In the genomic region with DNA sequence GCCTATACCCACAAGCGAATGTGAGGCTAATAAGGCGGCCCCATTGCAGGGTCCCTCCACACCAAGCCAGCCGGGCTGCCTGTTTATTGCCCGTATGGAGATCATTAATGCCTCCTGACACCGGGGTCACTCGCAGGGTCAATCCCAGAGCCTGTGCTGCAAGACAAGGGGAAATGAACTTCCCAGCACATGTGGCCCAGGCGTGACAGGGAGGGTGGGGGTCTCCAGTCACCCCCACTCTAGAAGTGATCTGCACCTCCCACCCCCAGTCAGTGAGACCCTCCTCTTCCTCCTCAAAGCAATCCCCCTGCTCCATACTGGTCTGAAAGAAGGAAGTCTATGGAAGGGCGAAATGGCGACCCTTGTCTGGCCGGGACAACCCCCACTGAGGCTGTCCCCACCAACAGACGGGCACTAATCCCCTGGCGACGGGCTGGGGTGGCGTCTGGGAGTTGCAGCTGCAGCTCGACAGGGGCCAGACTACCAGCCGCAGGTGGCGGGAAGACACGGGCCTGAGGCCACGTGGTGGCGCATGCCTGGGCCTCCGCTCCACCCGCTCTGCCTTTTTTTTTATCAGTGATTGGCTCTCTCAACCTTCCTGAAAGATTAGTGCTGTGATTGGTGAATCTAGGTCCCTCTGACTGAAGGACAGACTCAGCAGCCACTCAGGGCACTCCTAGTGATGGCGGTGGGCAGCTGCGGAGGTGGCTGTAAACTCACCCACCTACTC, we compare ENCODE assay signal across 19 mouse cellular contexts. TPM values are rescaled to one million over a fixed set of nuclear protein-coding genes. Genes with fewer than 3 reads are reported as not detected.
DNase-seq lines count a peak whose midpoint lies in the region.
"Had no signal": no experiment of that assay in that cellular context is flagged by ENCODE, and none has a peak within 500 bp of the region (broad histone marks: within the 10 kb centered on the region; RNA-seq: fewer than 3 reads in every experiment).

No protein-coding gene starts in this region.

- DNase-seq in gastrocnemius, postnatal 25 days = peak; percentile 20
- DNase-seq in gastrocnemius, adult 8-10 months (ENCODE audit: low spot score in 2 of 2) = no peak
- DNase-seq in R1 (ENCODE audit: low read depth, low spot score) = peak; percentile 84
- DNase-seq in limb, embryonic 10.5 days (ENCODE audit: low spot score) = peak; percentile 91
- DNase-seq in retina, adult 2 months (ENCODE audit: low read depth, low spot score) = peak; percentile 18
- DNase-seq in thymus, postnatal 14 days = no peak
- no peak for DNase-seq in right cerebral cortex, postnatal 14 days
- DNase-seq in heart, postnatal 36 days = no peak
- DNase-seq: adrenal gland, postnatal 25 days; cerebellum, adult 11 months; thymus, adult 18-20 months had no signal

- 23% methylated on average over 24 of the region's 24 CpGs for WGBS in limb, embryonic 10.5 days

- H3K4me1 ChIP-seq in limb, embryonic 10.5 days = peaks cover 65% of the 10 kb centered on the region
- H3K4me1 ChIP-seq: embryonic facial prominence, embryonic 15.5 days; heart, embryonic 15.5 days; lung, embryonic 15.5 days had no signal

- peak overlapping the region; percentile 94 for H3K27ac ChIP-seq in limb, embryonic 10.5 days
- H3K27ac ChIP-seq: embryonic facial prominence, embryonic 15.5 days; heart, embryonic 15.5 days; lung, embryonic 15.5 days had no signal

- intact Hi-C loops in heart, postnatal 36 days (cut with DNase I) = no loop called here

- peak overlapping the region; percentile 35 for H3K4me3 ChIP-seq in limb, embryonic 10.5 days
- H3K4me3 ChIP-seq: embryonic facial prominence, embryonic 15.5 days; heart, embryonic 15.5 days; lung, embryonic 15.5 days had no signal

- 0 out of 2 replicates have a peak, but pooled peaks cover 1% of the 10 kb centered on the region for H3K36me3 ChIP-seq in limb, embryonic 10.5 days
- H3K36me3 ChIP-seq: embryonic facial prominence, embryonic 15.5 days; heart, embryonic 15.5 days; lung, embryonic 15.5 days had no signal

- H3K27me3 ChIP-seq in limb, embryonic 10.5 days (ENCODE audit: low read depth, poor library complexity, severe bottlenecking) = no peaks in the 10 kb centered on the region
- H3K27me3 ChIP-seq: lung, embryonic 15.5 days had no signal

- H3K9me3 ChIP-seq in limb, embryonic 10.5 days (replicated peaks) = no peaks in the 10 kb centered on the region
- H3K9me3 ChIP-seq: embryonic facial prominence, embryonic 15.5 days; heart, embryonic 15.5 days; lung, embryonic 15.5 days had no signal

RNA-seq across cellular contexts. Expression of a gene that starts 10.0 kb away (rescaled TPM):
- 1 to 10 TPM; 1.2 to 1.4 TPM for total RNA-seq in gastrocnemius, postnatal 25 days (2021)
- total RNA-seq in gastrocnemius, adult 8-10 months (2022) = 1 to 10 TPM in 2 of 4 experiments, under 1 TPM in 2; 0.89 to 1.3 (median 0.95) TPM
- polyA plus RNA-seq in limb, embryonic 10.5 days (2016; fragmentation: Nextera tagmentation; extraction: Ambion mirVana) = 23.5 and 49.0 TPM in 2 replicates
- total RNA-seq in heart, postnatal 36 days (2021) = not detected
- total RNA-seq: adrenal gland, postnatal 25 days had no signal
- polyA plus RNA-seq: intestine, embryonic 16.5 days; Patski had no signal

RNA-seq across cellular contexts. Expression of a gene that starts 26.1 kb away (rescaled TPM):
- not detected for total RNA-seq in gastrocnemius, postnatal 25 days (2021)
- total RNA-seq in gastrocnemius, adult 8-10 months (2022) = not detected
- polyA plus RNA-seq in limb, embryonic 10.5 days (2016; fragmentation: Nextera tagmentation; extraction: Ambion mirVana) = not detected in 2 replicates
- total RNA-seq in heart, postnatal 36 days (2021) = not detected
- total RNA-seq: adrenal gland, postnatal 25 days; gastrocnemius, adult 18-20 months; layer of hippocampus, adult 18-20 months; left cerebral cortex, postnatal 36 days had no signal
- polyA plus RNA-seq: heart, embryonic 15.5 days; intestine, embryonic 16.5 days; lung, embryonic 15.5 days; Patski had no signal

RNA-seq across cellular contexts. Expression of a gene that starts 43.9 kb away (rescaled TPM):
- 1 to 10 TPM; 2.7 to 3.6 TPM for total RNA-seq in gastrocnemius, postnatal 25 days (2021)
- 1 to 10 TPM in 3 of 4 experiments, under 1 TPM in 1; 0.68 to 2.7 (median 1.7) TPM for total RNA-seq in gastrocnemius, adult 8-10 months (2022)
- 4.0 and 5.3 TPM in 2 replicates for polyA plus RNA-seq in limb, embryonic 10.5 days (2016; fragmentation: Nextera tagmentation; extraction: Ambion mirVana)
- total RNA-seq in heart, postnatal 36 days (2021) = 1 to 10 TPM; 6.2 to 6.9 TPM

Comparison
In these comparisons a context has a peak if more than half of its experiments do, and no peak if none do; other contexts are left out.
1. DNase-seq: peak in gastrocnemius, postnatal 25 days (single experiment), R1 (single experiment), limb, embryonic 10.5 days (single experiment) and retina, adult 2 months (single experiment); none in gastrocnemius, adult 8-10 months (0 of 2), thymus, postnatal 14 days (single experiment), right cerebral cortex, postnatal 14 days (single experiment) and heart, postnatal 36 days (0 of 2).